Mouse (Mus musculus) central nervous system, embryonic 11.5 days (tissue): ENCODE measurements around the gene Klf4. TPM values are rescaled to one million over a fixed set of nuclear protein-coding genes. Genes with fewer than 3 reads are reported as not detected.

Source experiments
- polyA plus RNA-seq: library from polyadenylated mRNA; depleted of rRNA; stranded (reverse); fragments of >200 nt; gene quantifications from 2 replicates; pipeline ENCODE4 v1.2.3, GENCODE M21; 2012; rRNA removed

The Klf4 gene
- 3.1 and 6.5 TPM in 2 replicates for polyA plus RNA-seq

DNA sequence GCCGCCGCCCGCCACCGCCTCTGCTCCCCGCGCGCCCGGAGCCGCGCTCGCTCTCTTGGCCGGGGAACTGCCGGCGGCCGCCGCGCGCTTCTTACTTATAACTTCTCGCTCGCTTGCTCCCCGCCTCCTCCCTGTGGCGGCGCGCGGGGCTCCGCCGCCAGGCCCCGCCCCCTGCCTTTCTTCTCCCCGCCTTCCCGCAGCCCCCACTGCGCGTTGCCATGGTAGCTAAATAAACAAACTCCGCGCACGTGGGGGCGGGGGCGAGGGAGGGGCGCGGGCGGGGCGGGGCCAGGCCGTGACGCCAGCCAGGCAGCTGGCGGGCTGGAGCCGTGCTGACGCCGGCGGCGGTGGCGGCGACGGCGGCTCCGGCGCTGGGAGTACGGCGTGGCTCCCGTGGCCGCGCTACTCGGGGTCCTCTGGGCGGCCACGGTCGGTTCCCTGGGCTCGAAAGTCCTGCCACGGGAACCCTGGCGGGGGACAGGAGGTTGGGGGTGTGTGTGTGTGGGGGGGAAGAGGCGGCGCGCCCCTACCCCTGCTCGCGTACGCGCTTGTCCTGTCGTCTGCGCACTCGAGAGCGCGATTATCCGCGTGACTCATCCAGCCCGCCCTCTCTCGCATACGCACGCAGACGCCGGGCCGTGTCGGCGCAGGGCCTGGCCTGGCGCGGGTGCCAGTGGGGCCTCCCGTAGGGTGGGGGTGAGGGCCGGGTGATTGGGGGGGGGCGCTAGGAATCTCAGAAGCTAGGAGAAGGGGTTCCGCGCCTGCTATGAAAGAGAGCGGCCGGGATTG is at the start of gene Klf4:
Gene Klf4, minus strand, starts transcription at position 60 of the 789 bp plus-strand sequence.

Other genes starting within 250 kb of the Klf4 start
- 173 and 216 TPM in 2 replicates for gene Rad23b, start 182.4 kb downstream of the Klf4 start, polyA plus RNA-seq